Mouse (Mus musculus) lung, postnatal 25 days (tissue): ENCODE data around the gene Efhb.

Source experiments
- DNase-seq: peaks from one replicate; pipeline ENCODE4 v3.0.0; 2022; ENCODE audit warnings: low spot score

The Efhb gene

GRCm38 (mm10) chr17:53462603-53463495 lies at the start of gene Efhb:
Efhb (minus strand) TSS chr17:53463321.
- DNase-seq = peak; percentile 92

GRCm38 (mm10) chr17:53512311-53512951 lies 49.3 kb upstream of the Efhb start:
- peak; percentile 34 for DNase-seq

GRCm38 (mm10) chr17:53502966-53503365 lies 39.8 kb upstream of the Efhb start:
- DNase-seq = no peak

- no peak for DNase-seq
These were observed 25.9 kb upstream of the Efhb start for GRCm38 (mm10) chr17:53489007-53489378.

GRCm38 (mm10) chr17:53488291-53489006 lies 25.3 kb upstream of the Efhb start:
- DNase-seq = peak; percentile 23

- no peak for DNase-seq
These were observed 17.3 kb upstream of the Efhb start for GRCm38 (mm10) chr17:53480433-53480832.

- DNase-seq = peak; percentile 43
These were observed 16.5 kb upstream of the Efhb start for GRCm38 (mm10) chr17:53479604-53480041.

- DNase-seq = peak; percentile 100
These were observed 15.9 kb upstream of the Efhb start, which contains the start of gene Rab5a for GRCm38 (mm10) chr17:53478858-53479603. Rab5a (plus strand) TSS chr17:53479234.

- DNase-seq = peak; percentile 11
These were observed 15.1 kb upstream of the Efhb start for GRCm38 (mm10) chr17:53478066-53478857.

- no peak for DNase-seq
These were observed 5.6 kb upstream of the Efhb start for GRCm38 (mm10) chr17:53468697-53469096.

GRCm38 (mm10) chr17:53465569-53465968 lies 2.4 kb upstream of the Efhb start:
- DNase-seq = peak; percentile 4

GRCm38 (mm10) chr17:53463496-53463840 lies 347 bp upstream of the Efhb start:
- no peak for DNase-seq

GRCm38 (mm10) chr17:53456742-53457141 lies 6.4 kb downstream of the Efhb start:
- no peak for DNase-seq

- no peak for DNase-seq
These were observed 7.0 kb downstream of the Efhb start for GRCm38 (mm10) chr17:53456152-53456551.

- peak; percentile 25 for DNase-seq
These were observed 60.3 kb downstream of the Efhb start for GRCm38 (mm10) chr17:53402689-53403306.

GRCm38 (mm10) chr17:53393201-53393600 lies 69.9 kb downstream of the Efhb start:
- no peak for DNase-seq

- peak; percentile 8 for DNase-seq
These were observed 73.6 kb downstream of the Efhb start for GRCm38 (mm10) chr17:53389507-53389906.

- DNase-seq = no peak
These were observed 75.3 kb downstream of the Efhb start for GRCm38 (mm10) chr17:53387581-53388473.

- no peak for DNase-seq
These were observed 76.3 kb downstream of the Efhb start for GRCm38 (mm10) chr17:53386863-53387262.

- DNase-seq = no peak
These were observed 99.0 kb downstream of the Efhb start for GRCm38 (mm10) chr17:53364111-53364510.
